Mouse (Mus musculus): Measurements from ENCODE around the gene Gpatch4.
A peak's percentile ranks its signal among the peaks of the same experiment; 100 is the strongest.

Gene Gpatch4

DNA sequence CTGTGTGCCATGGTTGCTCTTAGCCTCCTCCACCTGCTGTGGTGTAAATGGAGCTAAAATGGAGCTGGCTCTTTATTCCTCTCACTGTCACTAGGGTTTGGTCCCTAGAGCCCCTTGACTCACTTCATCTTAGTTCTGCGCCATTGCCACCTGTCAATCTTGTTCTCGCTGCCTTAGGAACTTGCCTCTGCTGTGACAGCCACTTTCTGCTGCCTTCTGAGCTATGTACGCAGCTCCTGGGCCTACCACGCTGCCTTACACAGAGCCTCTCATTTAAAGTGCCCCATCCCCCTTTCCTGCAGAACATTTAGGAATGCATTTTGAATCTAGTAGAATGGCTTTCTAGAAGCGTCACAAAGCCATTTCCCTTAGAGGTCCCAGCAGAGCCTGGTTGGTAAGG, 51.2 kb downstream of the Gpatch4 start:
- no peak for DNase-seq (ENCODE audit: low spot score in 2 of 2)

- peak in 1 of 2 experiments; percentile 11 for DNase-seq (ENCODE audit: low spot score in 2 of 2)
Measured at GRCm38 (mm10) chr3:88097666-88098065, 54.8 kb downstream of the Gpatch4 start.

DNA sequence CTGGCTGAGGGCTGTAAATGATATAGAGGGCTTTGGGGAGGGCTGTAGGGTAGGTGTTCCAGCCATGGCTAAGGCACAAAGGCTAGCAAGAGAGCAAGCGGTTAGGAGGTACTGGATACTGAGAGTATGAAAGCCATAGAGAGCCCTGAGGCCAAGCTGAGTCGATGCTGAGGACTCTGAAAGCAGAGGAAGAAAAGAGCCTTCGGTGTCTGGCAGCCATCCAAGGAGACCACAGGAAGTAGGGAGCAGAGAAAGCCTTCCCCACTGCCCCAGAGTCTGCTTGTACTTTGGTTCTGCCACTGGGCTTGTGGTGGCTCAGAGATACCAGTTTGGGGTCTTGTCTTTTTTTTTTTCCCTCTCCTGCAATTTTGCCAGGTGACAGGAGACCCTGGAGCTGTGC, 57.3 kb downstream of the Gpatch4 start:
- no peak for DNase-seq (ENCODE audit: low spot score in 2 of 2)

GRCm38 (mm10) chr3:88101736-88102135, 58.8 kb downstream of the Gpatch4 start:
- no peak for DNase-seq (ENCODE audit: low spot score in 2 of 2)

GRCm38 (mm10) chr3:88102196-88102595, 59.3 kb downstream of the Gpatch4 start:
- DNase-seq (ENCODE audit: low spot score in 2 of 2), result no peak

DNA sequence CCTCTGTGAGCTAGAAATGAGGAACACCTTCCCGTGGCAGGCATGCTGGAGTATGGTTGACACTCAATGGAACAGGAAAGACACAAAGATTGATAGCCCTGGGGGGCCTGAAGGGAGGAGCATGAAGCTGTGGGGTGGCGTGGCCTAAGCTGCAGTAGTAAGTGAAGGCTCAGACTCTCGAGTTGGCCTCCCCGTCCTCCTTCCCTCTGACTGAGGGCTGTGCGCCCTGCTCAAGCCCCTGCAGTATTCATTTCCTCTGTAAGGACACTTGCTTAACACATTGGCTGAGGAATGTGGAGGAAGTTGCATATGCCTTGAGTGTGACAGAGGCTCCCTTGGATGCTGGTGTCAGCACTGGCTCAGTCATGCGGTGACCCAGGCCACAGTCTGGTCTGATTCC, 59.7 kb downstream of the Gpatch4 start:
- DNase-seq (ENCODE audit: low spot score in 2 of 2), result no peak

Data from frontal cortex, postnatal 36 days (tissue).